Mouse (Mus musculus): ENCODE results near the gene Hlx.

Gene Hlx

GRCm38 (mm10) chr1:184716117-184716516 lies 16.3 kb downstream of the Hlx start:
- no peak for DNase-seq (ENCODE audit: low read depth)

- no peak for DNase-seq (ENCODE audit: low read depth)
Observed at GRCm38 (mm10) chr1:184715693-184716092, 16.7 kb downstream of the Hlx start.

- no peak for DNase-seq (ENCODE audit: low read depth)
Observed at GRCm38 (mm10) chr1:184714515-184714914, 17.9 kb downstream of the Hlx start.

- DNase-seq (ENCODE audit: low read depth): no peak
Observed at GRCm38 (mm10) chr1:184713716-184714115, 18.7 kb downstream of the Hlx start.

GRCm38 (mm10) chr1:184707532-184708248 lies 24.7 kb downstream of the Hlx start:
- DNase-seq (ENCODE audit: low read depth): no peak

GRCm38 (mm10) chr1:184704901-184705300 lies 27.5 kb downstream of the Hlx start:
- no peak for DNase-seq (ENCODE audit: low read depth)

GRCm38 (mm10) chr1:184699295-184699694 lies 33.1 kb downstream of the Hlx start:
- no peak for DNase-seq (ENCODE audit: low read depth)

GRCm38 (mm10) chr1:184695451-184695850 lies 37.0 kb downstream of the Hlx start:
- DNase-seq (ENCODE audit: low read depth): no peak

- DNase-seq (ENCODE audit: low read depth): no peak
Observed at GRCm38 (mm10) chr1:184692204-184692904, 40.1 kb downstream of the Hlx start.

- DNase-seq (ENCODE audit: low read depth): no peak
Observed at GRCm38 (mm10) chr1:184691240-184691639, 41.2 kb downstream of the Hlx start.

- no peak for DNase-seq (ENCODE audit: low read depth)
Observed at GRCm38 (mm10) chr1:184688026-184688425, 44.4 kb downstream of the Hlx start.

GRCm38 (mm10) chr1:184687512-184687911 lies 44.9 kb downstream of the Hlx start:
- DNase-seq (ENCODE audit: low read depth): no peak

GRCm38 (mm10) chr1:184683541-184683940 lies 48.9 kb downstream of the Hlx start:
- DNase-seq (ENCODE audit: low read depth): no peak

GRCm38 (mm10) chr1:184679416-184679965 lies 52.9 kb downstream of the Hlx start:
- no peak for DNase-seq (ENCODE audit: low read depth)

- DNase-seq (ENCODE audit: low read depth): no peak
Observed at GRCm38 (mm10) chr1:184677641-184678040, 54.8 kb downstream of the Hlx start.

Data from fibroblast of lung, adult 2 months (primary cell).